Mouse (Mus musculus) forebrain, embryonic 13.5 days (tissue): ENCODE data around the gene Ascc3. TPM values are rescaled to one million over a fixed set of nuclear protein-coding genes. Genes with fewer than 3 reads are reported as not detected.

ENCODE experiments used
- ATAC-seq: fragments of 200-750 bp; cut with Nextera tagmentation; 2 replicates; pipeline ENCODE4 v1.8.0; 2017
- H3K27ac ChIP-seq: fragments of 300-500 bp; sonication (generic); 2 replicates; pipeline ENCODE4 v1.5.1; 2015; ENCODE audit warnings: inconsistent platforms, mild to moderate bottlenecking, moderate library complexity
- H3K27me3 ChIP-seq: fragments of 300-500 bp; sonication (generic); 2 replicates; pipeline ENCODE4 v1.6.1; 2015; ENCODE audit warnings: mild to moderate bottlenecking, inconsistent platforms
- H3K36me3 ChIP-seq: fragments of 300-500 bp; sonication (generic); 2 replicates; pipeline ENCODE4 v1.6.1; 2015; ENCODE audit warnings: mild to moderate bottlenecking, inconsistent platforms; ENCODE audit not compliant: poor library complexity, severe bottlenecking
- H3K4me1 ChIP-seq: fragments of 300-500 bp; sonication (generic); 2 replicates; pipeline ENCODE4 v1.6.1; 2015; ENCODE audit warnings: inconsistent platforms
- H3K4me2 ChIP-seq: fragments of 300-500 bp; sonication (generic); 2 replicates; pipeline ENCODE4 v1.6.1; 2015; ENCODE audit warnings: inconsistent platforms, mild to moderate bottlenecking, moderate library complexity
- H3K4me3 ChIP-seq: fragments of 300-500 bp; sonication (generic); 2 replicates; pipeline ENCODE4 v1.5.1; 2015; ENCODE audit warnings: mild to moderate bottlenecking, inconsistent platforms
- H3K9ac ChIP-seq: fragments of 300-500 bp; sonication (generic); 2 replicates; pipeline ENCODE4 v1.6.1; 2015; ENCODE audit warnings: mild to moderate bottlenecking, inconsistent platforms
- H3K9me3 ChIP-seq: fragments of 300-500 bp; sonication (generic); replicated peaks from 2 replicates; pipeline ENCODE4 v1.6.1; 2016; ENCODE audit warnings: inconsistent platforms
- WGBS: fragments of 180-500 bp; shearing (Covaris S2); methylation state at CpG from one replicate; pipeline ENCODE4 v1.1.7; 2015; 5-methylcytosine and 5-hydroxymethylcytosine counted together
- polyA plus RNA-seq: library from polyadenylated mRNA; unstranded; fragments of >200 nt; fragmentation: Nextera tagmentation; extraction: Ambion mirVana; gene quantifications from 2 replicates; pipeline ENCODE4 v1.2.1, GENCODE M21; 2015

Ascc3 gene
- polyA plus RNA-seq, result 18.1 and 18.7 TPM in 2 replicates

DNA sequence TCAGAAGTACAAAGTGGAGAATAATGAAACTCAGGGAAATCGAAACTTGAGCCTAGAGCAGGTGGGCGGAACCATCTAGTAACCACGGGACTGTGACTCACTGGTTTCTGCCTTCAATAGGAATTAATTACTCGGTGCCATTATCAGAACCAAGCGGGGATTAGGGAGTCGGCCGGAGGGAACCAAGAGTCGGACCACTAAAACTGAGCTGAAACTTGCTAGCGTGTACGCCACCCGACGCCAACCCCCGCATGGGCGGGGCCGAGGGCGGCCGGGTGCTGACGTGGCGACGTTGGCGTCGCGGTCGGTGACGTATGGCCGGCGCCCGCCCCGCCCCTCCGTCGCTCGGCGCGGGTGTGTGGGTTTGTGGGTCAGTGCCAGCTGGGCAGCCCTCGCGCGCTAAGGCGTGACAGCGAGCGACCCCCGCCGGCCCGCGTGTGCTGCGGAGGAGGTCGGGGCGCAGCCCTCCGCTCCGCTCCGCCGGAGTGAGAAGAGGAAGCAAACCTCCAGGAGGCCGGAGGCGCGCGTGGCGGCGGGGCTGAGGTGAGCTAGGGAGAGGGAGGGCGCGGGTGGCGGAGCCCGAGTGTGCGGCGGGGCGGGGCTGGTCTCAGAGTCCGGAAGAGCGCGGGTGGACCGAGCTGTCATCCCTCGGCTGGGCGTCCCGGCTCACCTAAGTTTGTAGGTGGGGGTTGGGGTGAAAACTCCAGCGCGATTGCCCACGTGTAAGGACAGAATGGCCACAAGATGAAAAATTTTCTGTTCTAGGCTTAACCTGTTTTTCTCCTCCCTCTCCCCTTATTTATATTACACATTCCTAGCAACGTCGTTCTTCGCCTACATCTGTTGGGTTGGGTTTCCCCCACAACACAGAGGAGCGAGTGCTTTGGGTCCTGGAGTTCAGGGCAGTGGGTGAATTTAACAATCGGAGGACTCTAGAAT lies at the start of gene Ascc3:
Gene Ascc3 (plus strand): TSS at position 315 of the 939 bp plus-strand sequence.
- no peaks in the 10 kb centered on the region for H3K36me3 ChIP-seq
- peak within 1 kb of the TSS; percentile 78 for H3K27ac ChIP-seq
- no peaks in the 10 kb centered on the region for H3K27me3 ChIP-seq
- peak; percentile 99 for ATAC-seq
- H3K9ac ChIP-seq, result peak within 1 kb of the TSS; percentile 78
- peaks cover 5% of the 10 kb centered on the region; the same call in 1 of the 2 replicates for H3K4me1 ChIP-seq
- H3K4me2 ChIP-seq, result peak within 1 kb of the TSS; percentile 66
- H3K9me3 ChIP-seq, result no peaks in the 10 kb centered on the region
- WGBS, result under 1% methylated on average over 48 of the region's 79 CpGs
- peak within 1 kb of the TSS; percentile 80 for H3K4me3 ChIP-seq

DNA sequence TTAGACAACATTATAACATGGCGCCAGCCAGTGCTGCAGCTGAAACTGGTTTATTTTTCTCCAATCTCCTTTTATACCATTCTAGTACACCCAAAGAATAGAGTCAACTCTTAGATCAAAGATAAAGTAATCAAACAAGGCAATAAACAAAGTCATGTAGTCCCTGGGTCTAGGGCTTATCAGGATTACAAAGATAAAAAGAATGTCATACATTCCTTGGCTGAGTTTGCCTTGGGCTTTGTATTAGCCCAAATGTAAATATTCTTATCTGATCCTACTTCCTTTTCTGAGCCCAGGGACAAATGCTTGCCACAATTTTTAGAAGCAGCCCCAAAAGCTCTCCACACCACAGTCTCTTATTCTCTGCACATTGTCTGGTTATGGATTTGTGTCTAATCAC lies 7.7 kb upstream of the Ascc3 start:
- no peak overlapping the region for H3K27ac ChIP-seq
- WGBS, result 82% methylated on average over 1 of the region's 1 CpGs
- no peak overlapping the region for H3K4me3 ChIP-seq
- no peaks in the 10 kb centered on the region for H3K27me3 ChIP-seq
- H3K9ac ChIP-seq, result no peak overlapping the region
- no peaks in the 10 kb centered on the region for H3K4me1 ChIP-seq
- no peak for ATAC-seq
- no peaks in the 10 kb centered on the region for H3K9me3 ChIP-seq
- H3K36me3 ChIP-seq, result no peaks in the 10 kb centered on the region
- no peak overlapping the region for H3K4me2 ChIP-seq

DNA sequence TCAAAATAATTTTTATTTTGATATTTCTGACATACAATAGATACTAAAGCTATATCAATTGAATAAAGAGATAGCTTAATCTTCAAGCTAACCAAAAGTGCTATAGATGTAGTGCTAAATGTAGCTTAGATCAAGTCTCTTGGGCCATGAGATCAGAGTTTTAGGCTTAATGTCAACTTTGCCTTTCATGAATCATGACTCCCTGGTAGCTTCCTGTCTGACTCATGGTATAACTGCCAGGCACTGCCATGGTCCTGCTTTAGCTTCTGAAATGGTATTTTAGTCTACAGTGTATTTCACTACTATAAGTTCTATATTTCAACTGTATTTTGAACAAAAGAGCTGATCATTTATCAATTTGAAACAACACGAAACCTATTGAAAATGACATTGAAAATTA lies 5.9 kb upstream of the Ascc3 start:
- Histone ChIP-seq H3K9me3 (no peaks in the 10 kb centered on the region), H3K4me3 (no peak overlapping the region), H3K27me3 (no peaks in the 10 kb centered on the region), H3K4me1 (no peaks in the 10 kb centered on the region), H3K36me3 (no peaks in the 10 kb centered on the region), H3K27ac (no peak overlapping the region), H3K4me2 (no peak overlapping the region), H3K9ac (no peak overlapping the region)
- 87% methylated on average over 1 of the region's 1 CpGs for WGBS
- ATAC-seq, result no peak

DNA sequence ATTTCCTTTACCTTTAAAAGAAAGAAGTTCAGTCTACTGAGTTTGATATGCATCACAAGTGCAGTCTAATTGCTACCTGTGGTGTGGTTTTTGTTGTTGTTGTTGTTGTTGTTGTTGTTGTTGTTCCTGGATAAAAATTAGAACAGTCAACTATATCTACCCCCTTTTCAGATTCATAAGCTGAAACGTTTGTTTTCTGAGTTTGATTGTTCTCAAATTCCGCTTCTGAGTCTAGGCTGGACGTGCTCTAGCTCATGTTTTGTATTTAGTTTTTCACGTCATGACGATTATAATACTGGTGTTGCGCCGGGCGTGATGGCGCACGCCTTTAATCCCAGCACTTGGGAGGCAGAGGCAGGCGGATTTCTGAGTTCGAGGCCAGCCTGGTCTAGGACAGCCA lies 902 bp downstream of the Ascc3 start:
- no peaks in the 10 kb centered on the region for H3K36me3 ChIP-seq
- H3K9ac ChIP-seq, result no peak overlapping the region
- H3K9me3 ChIP-seq, result no peaks in the 10 kb centered on the region
- H3K4me3 ChIP-seq, result peak overlapping the region; percentile 80
- 73% methylated on average over 12 of the region's 12 CpGs for WGBS
- H3K27ac ChIP-seq, result no peak overlapping the region
- H3K27me3 ChIP-seq, result no peaks in the 10 kb centered on the region
- ATAC-seq, result no peak
- peak overlapping the region; percentile 66 for H3K4me2 ChIP-seq
- peaks cover 5% of the 10 kb centered on the region; the same call in 1 of the 2 replicates for H3K4me1 ChIP-seq

DNA sequence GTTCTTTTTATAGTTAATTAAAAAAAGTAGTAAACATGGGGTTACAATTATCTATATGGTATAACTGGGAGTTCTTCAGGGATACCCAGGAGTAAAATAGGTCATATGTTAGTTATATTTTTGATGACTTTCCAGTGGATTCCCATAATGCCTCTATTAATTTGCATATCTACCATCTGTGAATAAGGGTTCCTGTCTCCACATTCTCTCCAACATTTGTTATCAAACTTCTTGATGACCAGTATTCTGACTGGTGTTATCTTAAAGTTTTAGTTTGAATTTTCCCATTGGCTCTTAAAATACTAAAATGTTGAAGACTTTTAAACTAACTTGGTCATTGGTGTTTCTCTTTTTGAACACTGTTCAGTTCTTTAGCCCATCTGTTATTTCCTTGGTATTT lies 2.9 kb downstream of the Ascc3 start:
- Histone ChIP-seq H3K4me1 (peaks cover 5% of the 10 kb centered on the region; the same call in 1 of the 2 replicates), H3K4me2 (no peak overlapping the region), H3K4me3 (no peak overlapping the region), H3K27ac (no peak overlapping the region), H3K36me3 (no peaks in the 10 kb centered on the region), H3K9me3 (no peaks in the 10 kb centered on the region), H3K9ac (no peak overlapping the region), H3K27me3 (no peaks in the 10 kb centered on the region)
- no peak for ATAC-seq

DNA sequence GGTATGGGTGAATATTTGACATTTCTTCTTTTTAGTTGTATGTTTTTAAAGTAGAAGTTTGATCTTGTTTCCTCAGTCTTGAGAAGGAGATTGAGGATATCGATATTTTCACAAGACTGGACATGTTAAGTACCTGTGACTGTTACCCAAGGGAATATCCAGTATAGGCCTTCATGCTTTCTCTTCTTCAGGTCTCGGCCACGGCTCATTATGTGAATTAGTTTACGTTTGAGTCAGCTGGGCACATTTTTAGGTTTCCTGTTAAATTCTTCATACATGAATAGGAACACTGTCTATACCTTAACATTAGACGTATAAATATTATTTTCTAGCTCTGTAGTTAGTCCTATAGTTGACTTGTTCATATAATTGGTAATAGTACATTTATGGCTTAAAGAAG lies 12.4 kb downstream of the Ascc3 start:
- Histone ChIP-seq H3K4me3 (no peak overlapping the region), H3K9me3 (no peaks in the 10 kb centered on the region), H3K9ac (no peak overlapping the region), H3K27ac (no peak overlapping the region), H3K27me3 (no peaks in the 10 kb centered on the region), H3K4me2 (no peak overlapping the region), H3K4me1 (no peaks in the 10 kb centered on the region), H3K36me3 (no peaks in the 10 kb centered on the region)
- no peak for ATAC-seq
- WGBS, result 95% methylated on average over 5 of the region's 5 CpGs

DNA sequence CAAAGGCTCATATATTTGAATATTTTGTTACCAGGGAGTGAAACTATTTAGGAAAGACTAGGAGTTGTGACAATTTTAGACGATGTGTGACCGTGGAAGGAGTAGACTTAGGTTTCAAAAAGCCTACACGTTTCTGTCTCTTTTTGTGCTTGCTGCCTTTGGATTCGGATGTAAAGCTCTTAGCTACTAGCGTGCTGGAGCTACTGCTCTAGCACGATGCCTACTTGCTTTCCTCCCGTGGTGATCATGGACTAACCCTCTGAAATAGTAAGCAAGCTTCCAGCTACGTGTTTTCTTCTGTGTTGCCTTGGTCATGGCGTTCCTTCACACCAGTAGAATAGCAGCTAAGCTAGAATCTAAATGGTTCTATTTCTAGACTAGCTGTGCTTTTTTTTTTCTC lies 21.4 kb downstream of the Ascc3 start:
- Histone ChIP-seq H3K36me3 (peaks cover 11% of the 10 kb centered on the region), H3K9me3 (no peaks in the 10 kb centered on the region), H3K4me3 (no peak overlapping the region), H3K27ac (no peak overlapping the region), H3K27me3 (no peaks in the 10 kb centered on the region), H3K9ac (no peak overlapping the region), H3K4me2 (no peak overlapping the region), H3K4me1 (no peaks in the 10 kb centered on the region)
- 93% methylated on average over 9 of the region's 9 CpGs for WGBS
- ATAC-seq, result no peak

DNA sequence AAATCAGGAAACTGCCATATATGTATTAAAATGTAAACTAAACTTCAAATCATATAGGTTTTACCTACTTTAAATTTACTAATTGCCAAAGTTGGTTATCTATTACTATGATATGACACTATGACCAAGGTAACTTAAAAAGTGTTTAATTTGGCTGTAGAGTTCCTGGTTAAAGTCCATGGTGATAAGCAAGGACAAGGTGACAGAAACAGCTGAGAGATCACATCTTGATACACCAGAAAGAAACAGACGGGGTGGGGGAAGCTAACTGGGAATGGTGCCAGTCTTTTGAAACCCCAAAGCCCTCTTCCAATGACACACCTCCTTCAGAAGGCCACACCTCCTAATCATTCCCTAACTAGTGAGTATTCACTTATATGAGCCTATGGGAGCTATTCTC lies 33.4 kb downstream of the Ascc3 start:
- Histone ChIP-seq H3K27me3 (no peaks in the 10 kb centered on the region), H3K36me3 (peaks cover 7% of the 10 kb centered on the region), H3K4me2 (no peak overlapping the region), H3K4me3 (no peak overlapping the region), H3K4me1 (no peaks in the 10 kb centered on the region), H3K27ac (no peak overlapping the region), H3K9me3 (0 out of 2 replicates have a peak, but pooled peaks cover 3% of the 10 kb centered on the region), H3K9ac (no peak overlapping the region)
- ATAC-seq, result no peak
- 69% methylated on average over 1 of the region's 1 CpGs for WGBS

DNA sequence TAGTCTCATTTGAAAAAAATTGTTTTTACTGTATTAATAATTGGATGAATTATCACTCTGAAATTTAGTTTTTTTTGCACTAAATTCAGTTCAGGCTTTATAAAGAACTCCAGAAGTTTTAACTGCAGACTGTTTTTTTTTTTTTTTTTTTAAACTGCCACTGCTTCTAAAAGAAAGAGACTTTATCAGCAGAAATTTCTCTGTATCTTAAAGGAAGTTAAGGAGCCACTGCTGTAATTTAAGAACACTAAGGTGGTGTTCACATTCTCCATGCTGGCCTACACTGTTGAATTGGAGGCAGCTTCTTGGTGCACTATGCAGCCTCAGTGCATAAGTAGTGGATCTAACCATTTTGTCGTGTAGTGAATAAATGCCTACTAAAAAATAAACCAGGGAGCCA lies 47.1 kb downstream of the Ascc3 start:
- no peak overlapping the region for H3K27ac ChIP-seq
- no peak overlapping the region for H3K4me2 ChIP-seq
- no peak overlapping the region for H3K9ac ChIP-seq
- H3K4me3 ChIP-seq, result no peak overlapping the region
- H3K9me3 ChIP-seq, result no peaks in the 10 kb centered on the region
- no peaks in the 10 kb centered on the region for H3K4me1 ChIP-seq
- no peaks in the 10 kb centered on the region for H3K27me3 ChIP-seq
- no peak for ATAC-seq
- no peaks in the 10 kb centered on the region for H3K36me3 ChIP-seq
- WGBS, result 51% methylated on average over 1 of the region's 1 CpGs

DNA sequence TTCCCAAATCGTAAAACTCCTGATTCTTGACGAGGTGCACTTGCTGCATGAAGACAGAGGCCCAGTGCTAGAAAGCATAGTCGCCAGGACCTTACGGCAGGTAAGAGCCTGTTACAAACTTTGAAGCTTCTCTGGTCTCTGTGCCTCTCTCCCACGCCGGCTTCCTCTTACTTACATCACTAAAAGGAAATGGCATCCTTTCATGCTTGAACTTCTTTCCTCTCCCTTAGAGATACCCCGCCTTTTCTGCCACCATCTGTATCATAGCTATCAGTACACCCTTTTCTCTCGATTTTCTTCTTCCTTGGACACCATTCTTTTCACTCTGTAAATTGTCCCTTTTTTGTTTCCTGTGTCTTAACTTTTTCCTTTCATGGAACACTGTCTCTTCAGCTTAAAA lies 58.1 kb downstream of the Ascc3 start:
- Histone ChIP-seq H3K4me2 (no peak overlapping the region), H3K9ac (no peak overlapping the region)

DNA sequence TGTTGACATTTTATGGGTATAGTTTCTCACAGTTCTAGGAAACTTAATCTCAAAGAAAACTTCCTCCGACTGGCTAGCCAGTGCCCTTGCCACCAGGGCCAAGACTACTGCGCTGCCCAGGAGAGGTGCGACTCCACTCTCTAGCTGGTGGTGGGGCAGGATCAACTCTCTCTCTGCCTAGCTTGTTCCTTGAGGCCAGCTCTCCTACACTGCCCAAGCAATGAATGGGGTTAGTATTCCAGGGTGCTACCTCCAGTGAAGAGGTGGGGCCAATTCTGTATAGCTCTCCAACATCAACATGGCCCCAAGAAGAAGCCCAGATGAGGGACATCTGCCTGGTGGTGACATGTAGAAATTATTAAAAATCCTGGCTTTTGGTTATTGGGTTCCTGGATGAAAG lies 61.1 kb downstream of the Ascc3 start:
- no peak overlapping the region for H3K4me3 ChIP-seq
- peaks cover 8% of the 10 kb centered on the region for H3K36me3 ChIP-seq
- no peaks in the 10 kb centered on the region for H3K27me3 ChIP-seq
- WGBS, result 96% methylated on average over 3 of the region's 3 CpGs
- no peak for ATAC-seq
- H3K27ac ChIP-seq, result no peak overlapping the region
- H3K4me1 ChIP-seq, result no peaks in the 10 kb centered on the region
- no peaks in the 10 kb centered on the region for H3K9me3 ChIP-seq
- no peak overlapping the region for H3K9ac ChIP-seq
- H3K4me2 ChIP-seq, result no peak overlapping the region

More for the DNA sequence above, 58.1 kb downstream of the Ascc3 start:
- H3K4me1 ChIP-seq, result no peaks in the 10 kb centered on the region
- H3K9me3 ChIP-seq, result no peaks in the 10 kb centered on the region
- no peak overlapping the region for H3K4me3 ChIP-seq
- no peak overlapping the region for H3K27ac ChIP-seq
- ATAC-seq, result no peak
- 91% methylated on average over 8 of the region's 8 CpGs for WGBS
- peaks cover 8% of the 10 kb centered on the region for H3K36me3 ChIP-seq
- no peaks in the 10 kb centered on the region for H3K27me3 ChIP-seq

DNA sequence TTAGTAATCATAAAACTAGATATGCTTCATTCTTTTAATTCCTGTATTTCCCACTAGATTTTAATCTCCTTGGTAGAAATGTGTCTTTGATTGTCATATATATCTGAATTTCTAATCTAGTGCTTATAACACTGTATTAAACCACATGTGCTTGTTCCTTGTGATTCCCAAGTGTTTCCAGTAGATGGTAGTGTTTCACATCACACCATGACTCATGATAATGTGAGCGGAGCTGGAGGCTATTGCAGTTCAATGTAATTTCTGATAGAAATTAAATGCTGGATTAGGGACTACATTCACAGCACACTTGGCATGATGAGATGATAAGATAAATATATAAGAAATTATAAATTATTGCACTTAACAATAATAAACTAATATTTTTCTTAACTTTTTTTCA lies 64.9 kb downstream of the Ascc3 start:
- peaks cover 8% of the 10 kb centered on the region for H3K36me3 ChIP-seq
- H3K27ac ChIP-seq, result no peak overlapping the region
- no peak overlapping the region for H3K9ac ChIP-seq
- WGBS, result 49% methylated on average over 1 of the region's 1 CpGs
- H3K27me3 ChIP-seq, result no peaks in the 10 kb centered on the region
- ATAC-seq, result peak; percentile 87
- no peaks in the 10 kb centered on the region for H3K4me1 ChIP-seq
- no peaks in the 10 kb centered on the region for H3K9me3 ChIP-seq
- H3K4me3 ChIP-seq, result no peak overlapping the region
- no peak overlapping the region for H3K4me2 ChIP-seq

DNA sequence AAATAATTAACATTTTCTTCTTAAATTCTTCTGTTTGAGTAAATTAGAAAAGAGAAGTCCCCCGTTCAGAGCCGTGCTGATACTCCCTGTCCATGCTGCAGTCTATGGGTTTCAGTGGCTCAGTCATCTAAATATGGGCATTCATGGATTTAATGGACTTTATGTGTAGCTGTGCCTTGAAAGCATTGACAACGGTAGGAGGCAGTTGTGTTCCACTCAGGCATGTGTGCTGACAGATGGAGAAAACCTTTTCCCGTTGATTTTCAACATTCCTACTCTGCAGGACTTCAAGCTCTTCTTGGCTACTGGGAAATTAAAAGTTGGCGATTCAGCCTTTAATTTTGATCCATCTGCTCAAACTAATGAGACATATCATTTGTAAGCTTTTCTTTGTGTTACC lies 79.0 kb downstream of the Ascc3 start:
- no peaks in the 10 kb centered on the region for H3K9me3 ChIP-seq
- no peak overlapping the region for H3K4me2 ChIP-seq
- no peaks in the 10 kb centered on the region for H3K36me3 ChIP-seq
- H3K27me3 ChIP-seq, result no peaks in the 10 kb centered on the region
- no peak overlapping the region for H3K27ac ChIP-seq
- H3K9ac ChIP-seq, result no peak overlapping the region
- peak; percentile 62 for ATAC-seq
- H3K4me3 ChIP-seq, result no peak overlapping the region
- WGBS, result 17% methylated on average over 5 of the region's 5 CpGs
- H3K4me1 ChIP-seq, result no peaks in the 10 kb centered on the region
